Mouse (Mus musculus) G1E-ER4 (cell line): ENCODE results near the gene Itpripl1. TPM values are rescaled to one million over a fixed set of nuclear protein-coding genes. Genes with fewer than 3 reads are reported as not detected.

Experiments used
- GATA1 ChIP-seq: IDR thresholded peaks from one replicate; pipeline ENCODE4 v1.8.0; 2012; ENCODE audit warnings: low read length, inconsistent platforms
- polyA plus RNA-seq: library from polyadenylated mRNA; stranded (reverse); fragments of >175 nt; gene quantifications from 2 replicates; pipeline ENCODE4 v1.2.3, GENCODE M21; 2012

The Itpripl1 gene
- polyA plus RNA-seq: 6.2 and 6.4 TPM in 2 replicates

- TF ChIP-seq GATA1: no peak
Measured at GRCm38 (mm10) chr2:127143158-127144063, at the start of gene Itpripl1. Itpripl1 (minus strand) TSS chr2:127143442.

GRCm38 (mm10) chr2:127189574-127189973 is 46.3 kb upstream of the Itpripl1 start:
- no peak for TF ChIP-seq GATA1

GRCm38 (mm10) chr2:127182598-127183381 is 39.5 kb upstream of the Itpripl1 start:
- TF ChIP-seq GATA1: no peak

- no peak for TF ChIP-seq GATA1
Measured at GRCm38 (mm10) chr2:127165675-127166074, 22.4 kb upstream of the Itpripl1 start.

GRCm38 (mm10) chr2:127145699-127146098 is 2.5 kb upstream of the Itpripl1 start:
- TF ChIP-seq GATA1: no peak

GRCm38 (mm10) chr2:127142577-127143157 is 575 bp downstream of the Itpripl1 start:
- TF ChIP-seq GATA1: no peak

- no peak for TF ChIP-seq GATA1
Measured at GRCm38 (mm10) chr2:127142031-127142430, 1.2 kb downstream of the Itpripl1 start.

- no peak for TF ChIP-seq GATA1
Measured at GRCm38 (mm10) chr2:127140011-127140410, 3.2 kb downstream of the Itpripl1 start.

GRCm38 (mm10) chr2:127139605-127140004 is 3.6 kb downstream of the Itpripl1 start:
- TF ChIP-seq GATA1: no peak

GRCm38 (mm10) chr2:127139094-127139493 is 4.1 kb downstream of the Itpripl1 start:
- no peak for TF ChIP-seq GATA1

- TF ChIP-seq GATA1: no peak
Measured at GRCm38 (mm10) chr2:127138449-127138848, 4.8 kb downstream of the Itpripl1 start.

- TF ChIP-seq GATA1: no peak
Measured at GRCm38 (mm10) chr2:127137838-127138420, 5.3 kb downstream of the Itpripl1 start.

GRCm38 (mm10) chr2:127136979-127137378 is 6.3 kb downstream of the Itpripl1 start:
- TF ChIP-seq GATA1: no peak

GRCm38 (mm10) chr2:127133621-127134461 is 9.4 kb downstream of the Itpripl1 start, which contains the start of gene Ncaph:
Ncaph (minus strand) TSS chr2:127133954.
- no peak for TF ChIP-seq GATA1

- TF ChIP-seq GATA1: no peak
Measured at GRCm38 (mm10) chr2:127131353-127131752, 11.9 kb downstream of the Itpripl1 start.

- no peak for TF ChIP-seq GATA1
Measured at GRCm38 (mm10) chr2:127128926-127129325, 14.3 kb downstream of the Itpripl1 start.
